In the genomic region with DNA sequence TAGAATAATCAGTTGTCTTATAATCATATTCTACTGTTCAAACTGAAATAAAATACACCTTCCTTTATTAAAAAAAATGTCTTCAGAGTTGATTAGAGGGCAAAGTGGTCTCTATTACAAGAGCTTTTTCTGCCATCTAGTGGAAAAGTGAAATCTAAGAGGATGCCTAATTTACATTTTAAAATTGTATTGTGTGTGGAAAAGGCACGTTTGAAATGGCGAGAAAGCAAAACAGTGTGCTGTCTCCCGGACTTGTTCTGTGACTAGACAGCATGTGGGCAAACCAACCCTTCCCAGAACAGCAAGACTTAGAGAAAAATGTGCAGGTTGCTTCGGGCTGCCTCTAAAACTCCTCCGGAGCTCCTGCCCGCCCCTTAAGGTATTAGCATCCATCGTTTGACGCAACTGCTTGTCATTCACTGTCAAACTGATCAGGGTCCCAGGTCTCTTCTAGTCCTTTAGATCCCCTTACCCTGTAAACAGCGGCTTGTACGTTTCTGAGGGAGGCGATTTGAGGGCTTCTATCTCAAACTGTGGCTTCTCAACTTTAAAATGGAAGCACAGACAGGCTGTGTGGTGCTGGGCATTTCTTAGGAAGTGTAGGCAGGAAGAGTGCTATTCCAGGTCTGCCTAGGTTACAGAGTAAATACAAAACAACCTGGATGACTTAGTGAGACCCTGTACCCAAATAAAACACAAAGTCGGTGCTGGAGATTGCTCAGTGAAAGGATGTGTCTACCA, we compare ENCODE assay signal across 8 mouse cellular contexts. TPM values are rescaled to one million over a fixed set of nuclear protein-coding genes. Genes with fewer than 3 reads are reported as not detected.
DNase-seq lines count a peak whose midpoint lies in the region; ATAC-seq lines count a peak whose summit lies in the region.

No protein-coding gene starts in this region.

- no peaks in the 10 kb centered on the region for H3K36me3 ChIP-seq in heart, embryonic 10.5 days
- no peaks in the 10 kb centered on the region for H3K36me3 ChIP-seq in heart, embryonic 15.5 days
- H3K36me3 ChIP-seq in midbrain, embryonic 11.5 days (ENCODE audit: control insufficient read depth, insufficient read depth, low read length) = no peaks in the 10 kb centered on the region

- H3K27ac ChIP-seq in heart, embryonic 10.5 days = peak overlapping the region; percentile 32; the same call in 1 of the 2 replicates
- no peak overlapping the region for H3K27ac ChIP-seq in heart, embryonic 15.5 days
- no peak overlapping the region for H3K27ac ChIP-seq in midbrain, embryonic 11.5 days (ENCODE audit: low read depth, low read length)

- no peak for ATAC-seq in heart, embryonic 15.5 days (replicated peaks; ENCODE audit: insufficient number of reproducible peaks, insufficient read depth, low FRiP score, low read depth)
- ATAC-seq in midbrain, embryonic 11.5 days (ENCODE audit: low FRiP score) = 0 out of 2 replicates have a peak, but pooled peaks have one; percentile 35
- no peak for ATAC-seq in granulocyte monocyte progenitor cell, adult 5-6 weeks (replicated peaks; ENCODE audit: poor library complexity, severe bottlenecking)

- H3K9me3 ChIP-seq in heart, embryonic 10.5 days = no peaks in the 10 kb centered on the region
- H3K9me3 ChIP-seq in heart, embryonic 15.5 days (replicated peaks) = no peaks in the 10 kb centered on the region
- H3K9me3 ChIP-seq in midbrain, embryonic 11.5 days (ENCODE audit: control insufficient read depth, low read length) = no peaks in the 10 kb centered on the region

- peak overlapping the region; percentile 42 for H3K4me3 ChIP-seq in heart, embryonic 10.5 days
- peak overlapping the region; percentile 35 for H3K4me3 ChIP-seq in heart, embryonic 15.5 days
- peak overlapping the region; percentile 16; the same call in 1 of the 2 replicates for H3K4me3 ChIP-seq in midbrain, embryonic 11.5 days (ENCODE audit: low read depth, low read length)

- no peak overlapping the region for H3K9ac ChIP-seq in heart, embryonic 15.5 days
- peak overlapping the region; percentile 27; the same call in 1 of the 2 replicates for H3K9ac ChIP-seq in midbrain, embryonic 11.5 days (ENCODE audit: low read length)

- no peaks in the 10 kb centered on the region for H3K27me3 ChIP-seq in heart, embryonic 10.5 days (ENCODE audit: insufficient read depth, poor library complexity, severe bottlenecking)
- no peaks in the 10 kb centered on the region for H3K27me3 ChIP-seq in heart, embryonic 15.5 days
- H3K27me3 ChIP-seq in midbrain, embryonic 11.5 days (ENCODE audit: control insufficient read depth, insufficient read depth, low read length) = no peaks in the 10 kb centered on the region

- peak overlapping the region; percentile 57 for H3K4me2 ChIP-seq in heart, embryonic 15.5 days
- H3K4me2 ChIP-seq in midbrain, embryonic 11.5 days = peak overlapping the region; percentile 33; the same call in 1 of the 2 replicates

- WGBS in heart, embryonic 10.5 days = 45% methylated on average over 12 of the region's 12 CpGs
- WGBS in heart, embryonic 15.5 days = 43% methylated on average over 12 of the region's 12 CpGs
- 44% methylated on average over 12 of the region's 12 CpGs for WGBS in midbrain, embryonic 11.5 days

- H3K4me1 ChIP-seq in heart, embryonic 10.5 days = peaks cover 24% of the 10 kb centered on the region
- H3K4me1 ChIP-seq in heart, embryonic 15.5 days (replicated peaks) = peaks cover 16% of the 10 kb centered on the region
- no peaks in the 10 kb centered on the region for H3K4me1 ChIP-seq in midbrain, embryonic 11.5 days (ENCODE audit: control insufficient read depth, insufficient read depth, low read length)

- no peak for DNase-seq in heart, embryonic 10.5 days (ENCODE audit: low spot score)
- no peak for DNase-seq in heart, postnatal 14 days
- DNase-seq in Muller cell, postnatal 12 days (ENCODE audit: inconsistent ontology term) = peak; percentile 17
- no peak for DNase-seq in midbrain, embryonic 11.5 days (ENCODE audit: low spot score, missing footprints)
- DNase-seq in adrenal gland, postnatal 36 days = no peak
- DNase-seq in adrenal gland, adult 8-10 months = no peak

- intact Hi-C loops in heart, postnatal 14 days (cut with DNase I) = loop anchor here (5.0 to 10.0 kb wide), 2 partner anchors 1438 to 1690 kb away; no protein-coding TSS in a partner anchor

RNA-seq across cellular contexts. Expression of gene Mzt1, which starts 23.4 kb away (rescaled TPM):
- 92.2 and 95.7 TPM in 2 replicates for polyA plus RNA-seq in heart, embryonic 10.5 days (2016; fragmentation: Nextera tagmentation; extraction: Ambion mirVana)
- 10 to 100 TPM; 31.9 to 32.1 TPM for total RNA-seq in heart, postnatal 14 days (2021)
- polyA plus RNA-seq in heart, embryonic 15.5 days (2015; fragmentation: Nextera tagmentation; extraction: Ambion mirVana) = 74.9 and 92.1 TPM in 2 replicates
- polyA plus RNA-seq in midbrain, embryonic 11.5 days (2014; fragmentation: Nextera tagmentation; extraction: Ambion mirVana) = 111 and 133 TPM in 2 replicates
- total RNA-seq in adrenal gland, postnatal 36 days (2021) = 10 to 100 TPM; 28.8 to 37.3 TPM
- total RNA-seq in granulocyte monocyte progenitor cell, adult 5-6 weeks (2014; fragmentation: Nextera tagmentation) = 57.8 and 68.1 TPM in 2 replicates
- 26.4 and 38.4 TPM in 2 replicates for total RNA-seq in granulocyte monocyte progenitor cell, adult 5-6 weeks (2017)
- 10 to 100 TPM; 32.6 to 40.4 (median 39.7) TPM for total RNA-seq in adrenal gland, adult 8-10 months (2022)

RNA-seq across cellular contexts. Expression of gene Bora, which starts 23.5 kb away (rescaled TPM):
- polyA plus RNA-seq in heart, embryonic 10.5 days (2016; fragmentation: Nextera tagmentation; extraction: Ambion mirVana) = 58.1 and 65.2 TPM in 2 replicates
- total RNA-seq in heart, postnatal 14 days (2021) = 1 to 10 TPM; 2.7 to 3.2 TPM
- polyA plus RNA-seq in heart, embryonic 15.5 days (2015; fragmentation: Nextera tagmentation; extraction: Ambion mirVana) = 37.2 and 41.2 TPM in 2 replicates
- 64.0 and 66.1 TPM in 2 replicates for polyA plus RNA-seq in midbrain, embryonic 11.5 days (2014; fragmentation: Nextera tagmentation; extraction: Ambion mirVana)
- 1 to 10 TPM; 2.5 to 3.7 TPM for total RNA-seq in adrenal gland, postnatal 36 days (2021)
- total RNA-seq in granulocyte monocyte progenitor cell, adult 5-6 weeks (2014; fragmentation: Nextera tagmentation) = 36.4 and 36.6 TPM in 2 replicates
- 58.9 and 63.3 TPM in 2 replicates for total RNA-seq in granulocyte monocyte progenitor cell, adult 5-6 weeks (2017)
- total RNA-seq in adrenal gland, adult 8-10 months (2022) = 1 to 10 TPM; 1.9 to 5.5 (median 4.1) TPM

RNA-seq across cellular contexts. Expression of gene Rpl36a-ps1, which starts 28.4 kb away (rescaled TPM):
- polyA plus RNA-seq in heart, embryonic 10.5 days (2016; fragmentation: Nextera tagmentation; extraction: Ambion mirVana) = 0.46 and 1.5 TPM in 2 replicates
- 1 to 10 TPM; 1.1 to 3.7 TPM for total RNA-seq in heart, postnatal 14 days (2021)
- polyA plus RNA-seq in heart, embryonic 15.5 days (2015; fragmentation: Nextera tagmentation; extraction: Ambion mirVana) = 0.79 and 1.2 TPM in 2 replicates
- polyA plus RNA-seq in midbrain, embryonic 11.5 days (2014; fragmentation: Nextera tagmentation; extraction: Ambion mirVana) = 0.76 and 2.0 TPM in 2 replicates
- total RNA-seq in adrenal gland, postnatal 36 days (2021) = 1 to 10 TPM; 3.9 to 5.6 TPM
- 34.7 and 59.2 TPM in 2 replicates for total RNA-seq in granulocyte monocyte progenitor cell, adult 5-6 weeks (2014; fragmentation: Nextera tagmentation)
- 14.6 and 20.7 TPM in 2 replicates for total RNA-seq in granulocyte monocyte progenitor cell, adult 5-6 weeks (2017)
- total RNA-seq in adrenal gland, adult 8-10 months (2022) = 1 to 10 TPM; 2.1 to 8.6 (median 2.8) TPM

Comparison
In these comparisons a context has a peak if more than half of its experiments do, and no peak if none do; other contexts are left out.
1. RNA of gene Bora, which starts 23.5 kb away (total RNA-seq): 36.4 to 63.3 TPM in granulocyte monocyte progenitor cell, adult 5-6 weeks; 1.9 to 5.5 TPM in adrenal gland, adult 8-10 months, 2.5 to 3.7 TPM in adrenal gland, postnatal 36 days and 2.7 to 3.2 TPM in heart, postnatal 14 days; every median in the first group is over 4 times any median in the second.
2. Peak in every context shown above with its lines, with median percentiles within 50 percentile points of each other: H3K4me3 ChIP-seq.